Mouse (Mus musculus) kidney, adult 2 months (tissue): Measurements from ENCODE around the gene Cd200. TPM values are rescaled to one million over a fixed set of nuclear protein-coding genes. Genes with fewer than 3 reads are reported as not detected.

Experiments used
- DNase-seq: peaks from one replicate; pipeline ENCODE4 v3.0.0; 2021
- H3K27ac ChIP-seq: fragments of 200-500 bp; 2 replicates; pipeline ENCODE4 v1.5.1; 2012; ENCODE audit warnings: low read depth, low read length, control low read depth, inconsistent platforms; ENCODE audit not compliant: insufficient read depth
- H3K27me3 ChIP-seq: fragments of 200-500 bp; replicated peaks from 2 replicates; pipeline ENCODE4 v1.6.1; 2012; ENCODE audit warnings: mild to moderate bottlenecking, moderate library complexity, low read length, inconsistent platforms; ENCODE audit not compliant: control insufficient read depth, insufficient read depth
- H3K36me3 ChIP-seq: fragments of 200-500 bp; 2 replicates; pipeline ENCODE4 v1.6.1; 2012; ENCODE audit warnings: mild to moderate bottlenecking, moderate library complexity, low read length, inconsistent platforms; ENCODE audit not compliant: control insufficient read depth, insufficient read depth
- H3K4me1 ChIP-seq: fragments of 200-500 bp; 2 replicates; pipeline ENCODE4 v1.6.1; 2011; ENCODE audit warnings: low read length; ENCODE audit not compliant: control insufficient read depth, insufficient read depth
- H3K4me3 ChIP-seq: fragments of 200-500 bp; 2 replicates; pipeline ENCODE4 v1.5.1; 2011; ENCODE audit warnings: mild to moderate bottlenecking, low read depth, low read length, control low read depth; ENCODE audit not compliant: insufficient read depth
- CTCF ChIP-seq: fragments of 200-500 bp; conservative IDR thresholded peaks from 2 replicates; pipeline ENCODE4 v1.5.1; 2011; ENCODE audit warnings: low read depth, mild to moderate bottlenecking, control low read depth, low read length, moderate library complexity, mixed read lengths; ENCODE audit not compliant: insufficient read depth, insufficient read length
- POLR2A ChIP-seq: fragments of 200-500 bp; IDR thresholded peaks from one replicate; pipeline ENCODE4 v1.6.1; 2011; ENCODE audit warnings: low read depth, low read length, control low read depth
- WGBS: fragments of 180-500 bp; shearing (Covaris S2); methylation state at CpG from one replicate; pipeline ENCODE4 v1.1.7; 2018; 5-methylcytosine and 5-hydroxymethylcytosine counted together
- polyA plus RNA-seq: library from polyadenylated mRNA; depleted of rRNA; stranded (reverse); fragments of >200 nt; gene quantifications from 2 replicates; pipeline ENCODE4 v1.2.3, GENCODE M21; 2012

The Cd200 gene
- polyA plus RNA-seq, 1 experiment = 72.9 TPM

DNA sequence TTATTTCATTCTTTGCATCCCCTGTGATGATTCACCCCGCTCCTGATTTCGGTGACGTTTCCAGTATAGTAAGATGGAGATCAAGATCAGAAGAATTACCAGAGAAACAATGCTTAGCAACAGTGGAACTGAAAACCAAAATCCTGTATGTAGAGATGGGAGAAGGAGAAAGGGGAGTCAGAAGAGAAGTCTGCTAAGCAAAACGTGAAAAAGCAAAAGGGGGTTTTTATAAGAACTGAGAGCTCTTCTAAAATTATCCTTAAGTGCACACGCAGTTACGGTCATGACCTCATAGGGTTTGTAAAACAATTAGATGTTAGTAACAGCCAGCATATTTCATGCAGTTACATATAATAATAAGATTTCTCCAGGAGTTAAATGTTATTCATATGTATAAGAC lies 16.6 kb downstream of the Cd200 start:
- no peaks in the 10 kb centered on the region; the same call in 1 of the 2 replicates for H3K36me3 ChIP-seq
- WGBS = 86% methylated on average over 6 of the region's 6 CpGs
- no peaks in the 10 kb centered on the region; the same call in 1 of the 2 replicates for H3K4me1 ChIP-seq
- no peaks in the 10 kb centered on the region for H3K27me3 ChIP-seq
- DNase-seq = no peak
- no peak overlapping the region for H3K4me3 ChIP-seq
- TF ChIP-seq CTCF (no peak), POLR2A (no peak)
- H3K27ac ChIP-seq = no peak overlapping the region

DNA sequence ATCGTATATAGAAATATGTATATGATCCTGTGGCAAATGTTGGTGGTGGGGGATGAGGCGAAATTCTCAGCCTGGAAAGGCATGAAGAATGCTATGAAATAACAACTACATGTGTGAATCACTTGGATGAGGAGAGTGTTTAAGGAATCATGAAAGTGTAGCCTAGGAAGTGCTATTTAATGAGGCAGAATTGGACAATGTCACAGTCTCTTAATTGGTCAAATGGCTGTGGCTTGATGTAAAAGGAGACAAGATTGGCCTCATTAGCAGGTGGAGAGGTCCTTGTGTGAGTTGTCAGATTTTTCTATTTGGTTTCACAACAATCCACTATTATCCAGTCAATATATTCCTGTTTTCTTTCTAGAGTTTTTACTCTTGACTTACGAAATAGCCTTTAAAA lies 17.2 kb downstream of the Cd200 start:
- no peak for DNase-seq
- H3K27ac ChIP-seq = no peak overlapping the region
- no peak for TF ChIP-seq POLR2A
- no peak for TF ChIP-seq CTCF
- H3K36me3 ChIP-seq = no peaks in the 10 kb centered on the region; the same call in 1 of the 2 replicates
- no peaks in the 10 kb centered on the region; the same call in 1 of the 2 replicates for H3K4me1 ChIP-seq
- no peak overlapping the region for H3K4me3 ChIP-seq
- no peaks in the 10 kb centered on the region for H3K27me3 ChIP-seq
- whole genome bisulfite sequencing = 94% methylated on average over 3 of the region's 3 CpGs

DNA sequence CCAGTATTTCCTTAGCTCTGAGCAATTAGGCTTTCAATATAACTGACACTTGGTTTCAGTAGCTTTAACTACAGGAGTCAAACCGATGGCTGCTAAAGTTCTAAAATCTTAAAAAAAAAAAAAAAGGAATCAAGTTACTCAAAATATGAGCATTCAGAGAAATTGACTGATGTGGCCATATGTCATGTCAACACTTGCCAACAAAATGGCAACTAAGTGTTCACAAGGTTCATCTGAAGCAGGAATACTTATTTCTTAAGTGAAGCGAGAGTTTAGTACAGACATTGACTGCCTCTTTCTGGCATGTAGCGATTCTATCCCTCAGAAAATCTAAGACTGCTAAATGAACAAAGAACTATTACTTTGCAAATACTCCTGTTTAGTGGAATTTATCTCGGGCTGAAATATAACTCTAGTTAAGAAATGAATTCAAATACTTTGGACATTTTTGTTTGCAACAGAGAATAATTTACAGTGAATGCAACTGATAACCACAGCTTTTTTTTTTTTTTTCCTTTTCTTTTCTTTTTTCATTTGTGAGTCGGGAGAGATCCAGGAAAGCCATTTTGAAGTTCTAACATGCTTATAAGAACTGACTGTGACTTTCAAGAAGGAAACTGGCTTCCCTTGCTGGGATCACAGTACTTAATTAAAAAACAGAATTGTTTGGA lies 18.4 kb downstream of the Cd200 start:
- DNase-seq = no peak
- no peak for TF ChIP-seq CTCF
- TF ChIP-seq POLR2A = no peak
- H3K4me3 ChIP-seq = no peak overlapping the region
- no peaks in the 10 kb centered on the region for H3K27me3 ChIP-seq
- no peaks in the 10 kb centered on the region; the same call in 1 of the 2 replicates for H3K36me3 ChIP-seq
- H3K27ac ChIP-seq = no peak overlapping the region
- no peaks in the 10 kb centered on the region; the same call in 1 of the 2 replicates for H3K4me1 ChIP-seq
- WGBS = 71% methylated on average over 5 of the region's 5 CpGs

DNA sequence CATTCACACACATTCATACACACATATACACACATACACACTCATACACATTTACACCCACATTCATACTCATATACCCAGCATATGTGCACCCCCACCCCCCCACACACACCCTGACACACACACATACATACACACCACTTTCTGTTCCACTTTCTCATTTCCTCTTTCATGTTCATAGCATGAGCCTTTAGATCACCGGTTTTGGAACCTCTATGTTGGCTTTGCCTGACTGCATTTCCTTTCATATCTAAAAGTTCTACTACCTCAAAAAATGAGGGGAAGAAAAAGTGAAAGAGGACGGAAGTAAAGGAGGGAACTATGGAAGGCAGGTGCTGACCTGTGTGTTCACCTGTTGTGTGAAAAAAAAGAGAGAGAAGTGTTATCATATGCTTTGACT lies 19.0 kb downstream of the Cd200 start:
- H3K27me3 ChIP-seq = no peaks in the 10 kb centered on the region
- H3K27ac ChIP-seq = no peak overlapping the region
- TF ChIP-seq CTCF (no peak), POLR2A (no peak)
- 60% methylated on average over 2 of the region's 2 CpGs for WGBS
- no peaks in the 10 kb centered on the region; the same call in 1 of the 2 replicates for H3K36me3 ChIP-seq
- DNase-seq = no peak
- H3K4me3 ChIP-seq = no peak overlapping the region
- H3K4me1 ChIP-seq = no peaks in the 10 kb centered on the region; the same call in 1 of the 2 replicates

DNA sequence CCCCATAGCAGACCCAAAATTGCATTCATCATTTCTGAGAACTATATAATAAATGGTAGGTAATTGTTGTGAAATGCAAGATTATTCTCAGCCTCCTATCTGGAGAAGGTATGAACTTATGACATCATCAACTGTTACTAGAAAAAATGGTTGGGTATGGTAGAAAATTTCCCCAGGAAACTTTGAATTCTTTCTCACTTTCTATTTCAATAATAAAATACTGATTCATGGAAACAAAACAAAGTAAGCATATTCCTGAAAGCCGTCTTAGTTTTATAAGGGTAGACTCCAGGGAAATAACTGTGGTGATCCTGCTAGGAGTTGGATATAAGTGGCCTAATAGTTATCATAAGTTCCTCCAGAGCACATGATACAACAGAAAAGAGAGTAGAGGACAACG lies 19.8 kb downstream of the Cd200 start:
- H3K27me3 ChIP-seq = no peaks in the 10 kb centered on the region
- no peak for DNase-seq
- no peaks in the 10 kb centered on the region; the same call in 1 of the 2 replicates for H3K4me1 ChIP-seq
- no peak overlapping the region for H3K27ac ChIP-seq
- TF ChIP-seq POLR2A (no peak), CTCF (no peak)
- WGBS = 81% methylated on average over 2 of the region's 2 CpGs
- no peaks in the 10 kb centered on the region; the same call in 1 of the 2 replicates for H3K36me3 ChIP-seq
- no peak overlapping the region for H3K4me3 ChIP-seq

DNA sequence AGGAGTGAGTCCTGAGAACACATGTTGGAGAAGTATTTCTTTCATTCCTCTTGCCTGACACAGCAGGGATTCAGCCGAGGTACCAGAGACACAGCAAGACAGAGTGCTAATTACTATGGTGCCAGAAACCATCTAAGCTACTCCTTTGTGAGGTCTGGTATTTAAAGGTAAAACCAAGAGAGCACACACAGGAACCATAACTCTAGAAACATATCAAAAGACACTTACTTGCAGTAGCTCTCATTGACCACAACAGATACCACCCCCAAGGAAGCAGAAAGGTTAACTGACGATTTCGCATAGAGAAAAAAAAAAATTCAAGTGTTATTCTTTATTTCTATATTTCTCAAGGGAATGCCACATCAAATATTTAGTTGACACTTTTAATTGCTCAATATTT lies 27.0 kb downstream of the Cd200 start:
- no peak overlapping the region for H3K27ac ChIP-seq
- H3K4me3 ChIP-seq = no peak overlapping the region
- 87% methylated on average over 3 of the region's 3 CpGs for whole genome bisulfite sequencing
- TF ChIP-seq POLR2A (no peak), CTCF (no peak)
- DNase-seq = no peak
- H3K4me1 ChIP-seq = no peaks in the 10 kb centered on the region
- no peaks in the 10 kb centered on the region for H3K27me3 ChIP-seq
- H3K36me3 ChIP-seq = no peaks in the 10 kb centered on the region

DNA sequence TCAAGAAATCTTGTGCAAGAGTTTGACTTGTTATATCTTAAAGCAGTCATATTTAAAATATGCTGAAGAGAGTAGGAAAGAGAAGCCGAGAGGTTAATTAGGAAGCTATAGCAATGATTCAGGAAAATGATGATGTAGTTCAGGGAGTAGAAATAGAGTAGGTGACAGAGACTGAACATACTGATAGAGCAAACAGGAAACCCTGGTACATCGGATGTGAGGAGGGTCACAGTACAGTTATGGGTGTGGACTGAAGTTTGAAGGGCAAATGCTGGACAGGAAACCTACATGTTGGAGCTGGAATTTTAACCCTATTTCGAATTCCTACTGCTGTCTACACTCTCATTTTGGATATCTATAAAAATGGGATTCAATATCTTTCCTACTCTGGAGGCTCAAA lies 29.9 kb downstream of the Cd200 start:
- Histone ChIP-seq H3K4me3 (no peak overlapping the region), H3K27me3 (no peaks in the 10 kb centered on the region), H3K4me1 (no peaks in the 10 kb centered on the region), H3K36me3 (no peaks in the 10 kb centered on the region), H3K27ac (no peak overlapping the region; the same call in 1 of the 2 replicates)
- TF ChIP-seq POLR2A = no peak
- TF ChIP-seq CTCF = no peak
- peak; percentile 34 for DNase-seq
- WGBS = 69% methylated on average over 3 of the region's 3 CpGs
